Mouse (Mus musculus) kidney, postnatal 0 days (tissue): Measurements from ENCODE around the gene Ppp3r1. TPM values are rescaled to one million over a fixed set of nuclear protein-coding genes. Genes with fewer than 3 reads are reported as not detected.

Experiments
- ATAC-seq: fragments of 200-750 bp; cut with Nextera tagmentation; replicated peaks from 2 replicates; pipeline ENCODE4 v1.8.0; 2017; ENCODE audit warnings: low read depth, moderate number of reproducible peaks, moderate TSS enrichment, moderate library complexity; ENCODE audit not compliant: low FRiP score
- DNase-seq: peaks from one replicate; pipeline ENCODE4 v3.0.0-alpha.2; 2016; ENCODE audit warnings: low spot score
- H3K27ac ChIP-seq: fragments of 300-500 bp; sonication (generic); 2 replicates; pipeline ENCODE4 v1.5.1; 2014; ENCODE audit warnings: mild to moderate bottlenecking
- H3K27me3 ChIP-seq: fragments of 300-500 bp; sonication (generic); 2 replicates; pipeline ENCODE4 v1.6.1; 2014; ENCODE audit warnings: low read length, mixed read lengths; ENCODE audit not compliant: insufficient read depth
- H3K36me3 ChIP-seq: fragments of 300-500 bp; sonication (generic); 2 replicates; pipeline ENCODE4 v1.6.1; 2014; ENCODE audit warnings: low read length, mixed read lengths; ENCODE audit not compliant: insufficient read depth
- H3K4me1 ChIP-seq: fragments of 300-500 bp; sonication (generic); replicated peaks from 2 replicates; pipeline ENCODE4 v1.6.1; 2014; ENCODE audit warnings: antibody characterized with exemption, low read length, mixed read lengths; ENCODE audit not compliant: insufficient read depth
- H3K4me2 ChIP-seq: fragments of 300-500 bp; sonication (generic); 2 replicates; pipeline ENCODE4 v1.6.1; 2014; ENCODE audit warnings: mild to moderate bottlenecking, low read length, moderate library complexity, mixed read lengths
- H3K4me3 ChIP-seq: fragments of 300-500 bp; sonication (generic); replicated peaks from 2 replicates; pipeline ENCODE4 v1.5.1; 2014; ENCODE audit warnings: low read depth, low read length
- H3K9ac ChIP-seq: fragments of 300-500 bp; sonication (generic); 2 replicates; pipeline ENCODE4 v1.6.1; 2014; ENCODE audit warnings: low read depth, low read length
- H3K9me3 ChIP-seq: fragments of 300-500 bp; sonication (generic); replicated peaks from 2 replicates; pipeline ENCODE4 v1.6.1; 2016; ENCODE audit warnings: low read length, inconsistent platforms, mixed read lengths
- CTCF ChIP-seq: IDR thresholded peaks from 2 replicates; pipeline ENCODE4 v1.5.1; 2016; ENCODE audit warnings: antibody characterized with exemption, low read depth, mild to moderate bottlenecking, moderate library complexity
- WGBS: fragments of 180-500 bp; shearing (Covaris S2); extraction: QIAGEN DNeasy Blood & Tissue Kit; methylation state at CpG from one replicate; pipeline ENCODE4 v1.1.7; 2014; 5-methylcytosine and 5-hydroxymethylcytosine counted together
- polyA plus RNA-seq: library from polyadenylated mRNA; unstranded; fragments of >200 nt; fragmentation: Nextera tagmentation; extraction: Ambion mirVana; gene quantifications from 2 replicates; pipeline ENCODE4 v1.2.1, GENCODE M21; 2015

The Ppp3r1 gene
- polyA plus RNA-seq, 1 experiment from 2014 or later, result 103 TPM

DNA sequence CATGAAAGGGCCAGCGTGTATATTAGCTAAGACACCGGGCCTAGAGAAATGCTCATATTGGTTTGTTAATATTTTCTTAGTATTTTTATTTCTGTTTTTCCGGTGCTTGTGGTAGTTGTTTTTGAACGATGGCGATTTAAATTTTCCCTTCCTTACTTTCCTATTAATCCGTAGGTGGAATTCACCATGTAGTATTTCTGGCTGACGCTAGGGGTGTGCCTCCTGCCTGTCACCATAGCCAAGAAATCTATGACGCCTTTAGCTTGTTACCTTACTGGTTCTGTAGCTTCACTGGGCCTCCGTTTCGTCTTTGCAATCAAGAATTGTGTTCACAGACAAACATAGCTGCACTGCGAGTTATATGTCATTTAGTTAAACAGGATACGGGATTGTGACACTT lies 1.2 kb downstream of the Ppp3r1 start:
- Histone ChIP-seq H3K4me2 (peak overlapping the region; percentile 68), H3K4me1 (peaks cover 10% of the 10 kb centered on the region), H3K9ac (peak overlapping the region; percentile 99), H3K36me3 (no peaks in the 10 kb centered on the region), H3K9me3 (no peaks in the 10 kb centered on the region), H3K4me3 (peak overlapping the region; percentile 99), H3K27me3 (no peaks in the 10 kb centered on the region), H3K27ac (peak overlapping the region; percentile 97)
- 1% methylated on average over 12 of the region's 12 CpGs for WGBS
- ATAC-seq (no peak), DNase-seq (peak; percentile 94)
- peak; percentile 73 for TF ChIP-seq CTCF

DNA sequence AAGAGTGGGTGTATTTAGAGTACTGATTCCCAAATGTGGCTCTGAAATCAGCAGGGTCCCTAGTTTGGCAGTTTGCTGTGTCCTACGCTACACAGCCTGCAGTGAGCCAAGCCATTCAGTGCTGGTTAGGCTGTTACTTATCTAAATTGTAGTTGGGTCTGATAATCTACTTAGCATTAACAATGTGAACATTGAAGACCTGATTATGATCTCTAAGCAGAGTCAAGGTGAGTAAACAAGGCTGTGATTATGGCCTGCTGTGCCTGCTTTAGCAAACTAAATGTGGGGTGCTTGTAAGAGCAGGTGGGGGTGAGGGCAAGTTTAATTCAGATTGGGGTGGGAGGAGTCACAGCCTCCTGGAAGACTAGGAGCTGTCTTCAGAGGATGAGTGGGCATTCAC lies 4.9 kb downstream of the Ppp3r1 start:
- H3K4me3 ChIP-seq, result no peak overlapping the region
- ATAC-seq (no peak), DNase-seq (no peak)
- H3K9me3 ChIP-seq, result no peaks in the 10 kb centered on the region
- no peak overlapping the region for H3K4me2 ChIP-seq
- 83% methylated on average over 1 of the region's 1 CpGs for WGBS
- H3K27ac ChIP-seq, result no peak overlapping the region
- peaks cover 28% of the 10 kb centered on the region for H3K4me1 ChIP-seq
- H3K36me3 ChIP-seq, result no peaks in the 10 kb centered on the region
- TF ChIP-seq CTCF, result no peak
- H3K9ac ChIP-seq, result no peak overlapping the region
- no peaks in the 10 kb centered on the region for H3K27me3 ChIP-seq

DNA sequence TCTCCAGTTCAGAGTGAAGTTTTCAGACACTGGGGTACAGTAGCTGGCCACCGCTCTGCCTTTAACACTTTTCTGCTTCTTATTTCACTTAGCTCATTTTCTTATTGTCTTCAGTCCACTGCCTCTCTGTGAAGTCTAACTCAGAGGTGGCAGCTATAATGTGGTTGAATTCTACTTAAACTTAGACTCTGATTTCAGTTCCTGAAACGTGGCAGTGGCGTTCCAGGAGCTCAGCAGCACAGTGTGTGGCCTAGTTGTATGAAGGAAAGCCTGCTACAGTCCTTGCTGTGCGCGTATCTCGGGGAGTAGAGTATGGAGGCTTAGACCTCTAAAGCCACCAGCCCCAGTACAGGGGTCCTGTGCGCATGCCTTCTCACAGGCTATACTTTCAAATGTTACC lies 7.6 kb downstream of the Ppp3r1 start:
- no peak for ATAC-seq
- Histone ChIP-seq H3K4me3 (no peak overlapping the region), H3K4me2 (no peak overlapping the region), H3K36me3 (no peaks in the 10 kb centered on the region), H3K27me3 (no peaks in the 10 kb centered on the region), H3K9me3 (no peaks in the 10 kb centered on the region), H3K27ac (no peak overlapping the region), H3K9ac (no peak overlapping the region), H3K4me1 (peaks cover 26% of the 10 kb centered on the region)
- 83% methylated on average over 7 of the region's 7 CpGs for WGBS
- TF ChIP-seq CTCF, result no peak
- DNase-seq, result no peak

DNA sequence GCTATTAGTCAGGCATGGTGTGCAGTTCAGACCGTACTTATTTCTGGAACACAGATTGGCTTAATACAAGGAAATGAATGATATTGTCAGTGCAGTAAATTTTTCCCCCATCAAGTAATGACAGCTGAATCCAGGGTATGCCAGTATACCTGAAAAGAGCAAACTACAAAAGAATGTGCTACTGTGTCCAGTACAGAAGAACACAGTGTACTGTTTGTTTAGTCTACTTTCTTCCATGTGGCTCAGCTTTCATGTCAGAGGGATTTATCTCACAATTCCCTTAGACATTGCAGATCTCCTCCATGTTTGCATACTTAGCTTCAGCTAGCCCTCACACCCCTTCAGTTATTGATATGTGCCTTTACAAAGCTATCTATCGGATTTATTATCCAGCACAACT lies 10.2 kb downstream of the Ppp3r1 start:
- no peak overlapping the region for H3K4me2 ChIP-seq
- H3K4me3 ChIP-seq, result no peak overlapping the region
- H3K9ac ChIP-seq, result no peak overlapping the region
- no peak for TF ChIP-seq CTCF
- H3K4me1 ChIP-seq, result peaks cover 18% of the 10 kb centered on the region
- no peak for DNase-seq
- no peak for ATAC-seq
- 71% methylated on average over 2 of the region's 2 CpGs for WGBS
- no peak overlapping the region for H3K27ac ChIP-seq
- no peaks in the 10 kb centered on the region for H3K27me3 ChIP-seq
- H3K9me3 ChIP-seq, result no peaks in the 10 kb centered on the region
- no peaks in the 10 kb centered on the region for H3K36me3 ChIP-seq

DNA sequence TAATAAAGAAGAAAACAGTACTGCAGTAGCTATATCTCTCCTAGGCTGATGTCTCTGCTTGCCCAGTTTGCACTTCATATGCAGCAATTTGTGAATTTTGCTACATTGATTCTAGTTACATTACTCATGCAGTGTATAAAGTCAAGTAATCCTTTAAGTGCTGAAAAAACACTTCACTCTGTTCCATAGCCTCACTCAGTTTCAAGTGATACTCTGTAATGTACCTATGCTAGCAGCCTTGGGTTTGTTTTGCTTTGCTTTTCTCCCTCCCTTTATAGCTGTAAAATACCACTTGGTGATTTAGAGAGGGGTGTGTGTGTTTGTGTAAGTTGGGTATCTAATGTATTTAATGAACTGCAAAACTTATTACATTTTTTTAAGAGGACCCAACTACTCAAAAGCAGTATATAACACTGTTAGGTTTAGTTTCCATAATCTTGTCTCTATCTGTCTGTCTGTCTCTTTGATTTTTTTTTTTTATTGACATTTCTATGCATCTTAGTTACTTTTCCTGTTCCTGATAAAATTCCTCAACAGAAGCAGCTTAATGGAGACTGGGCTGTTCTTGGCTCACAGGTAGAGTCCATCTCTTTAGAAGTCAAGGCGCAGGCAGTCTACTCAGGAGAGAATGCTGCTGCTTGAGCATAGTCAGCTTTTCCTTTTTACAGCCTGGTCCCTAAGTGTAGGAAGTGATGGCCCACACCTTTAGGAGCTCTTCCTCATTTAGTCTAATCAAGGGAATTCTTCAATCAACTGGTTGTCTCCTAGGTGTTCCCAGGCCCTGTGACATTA lies 12.1 kb downstream of the Ppp3r1 start:
- H3K27me3 ChIP-seq, result no peaks in the 10 kb centered on the region
- peaks cover 13% of the 10 kb centered on the region for H3K4me1 ChIP-seq
- DNase-seq (no peak), ATAC-seq (no peak)
- no peak overlapping the region for H3K9ac ChIP-seq
- H3K4me2 ChIP-seq, result no peak overlapping the region
- WGBS, result 91% methylated on average over 1 of the region's 1 CpGs
- TF ChIP-seq CTCF, result no peak
- no peak overlapping the region for H3K4me3 ChIP-seq
- no peaks in the 10 kb centered on the region for H3K36me3 ChIP-seq
- no peaks in the 10 kb centered on the region for H3K9me3 ChIP-seq
- H3K27ac ChIP-seq, result no peak overlapping the region

DNA sequence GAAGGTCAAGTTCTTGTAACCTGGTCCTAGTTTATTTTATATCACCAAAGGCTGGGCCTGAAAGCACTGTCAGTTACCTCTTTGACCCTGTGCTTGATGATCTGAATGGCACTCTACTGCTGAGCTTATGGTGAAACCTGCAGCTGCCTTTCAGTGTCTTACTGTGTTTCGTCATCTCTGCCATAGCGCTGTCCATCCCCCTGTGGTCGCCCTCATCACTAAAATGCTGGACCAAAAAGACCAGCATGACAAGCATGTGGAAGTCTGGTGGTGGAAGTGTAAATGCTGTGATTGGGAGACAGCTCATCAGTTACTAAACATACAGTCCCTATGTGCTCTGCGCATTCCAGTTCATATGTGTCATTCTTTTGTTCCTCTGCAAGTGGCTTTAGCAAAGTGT lies 13.2 kb downstream of the Ppp3r1 start:
- Histone ChIP-seq H3K27me3 (no peaks in the 10 kb centered on the region), H3K9me3 (no peaks in the 10 kb centered on the region), H3K36me3 (no peaks in the 10 kb centered on the region), H3K9ac (no peak overlapping the region), H3K4me2 (no peak overlapping the region), H3K4me3 (no peak overlapping the region), H3K27ac (no peak overlapping the region), H3K4me1 (peaks cover 3% of the 10 kb centered on the region)
- DNase-seq (no peak), ATAC-seq (no peak)
- no peak for TF ChIP-seq CTCF
- WGBS, result 93% methylated on average over 4 of the region's 4 CpGs

DNA sequence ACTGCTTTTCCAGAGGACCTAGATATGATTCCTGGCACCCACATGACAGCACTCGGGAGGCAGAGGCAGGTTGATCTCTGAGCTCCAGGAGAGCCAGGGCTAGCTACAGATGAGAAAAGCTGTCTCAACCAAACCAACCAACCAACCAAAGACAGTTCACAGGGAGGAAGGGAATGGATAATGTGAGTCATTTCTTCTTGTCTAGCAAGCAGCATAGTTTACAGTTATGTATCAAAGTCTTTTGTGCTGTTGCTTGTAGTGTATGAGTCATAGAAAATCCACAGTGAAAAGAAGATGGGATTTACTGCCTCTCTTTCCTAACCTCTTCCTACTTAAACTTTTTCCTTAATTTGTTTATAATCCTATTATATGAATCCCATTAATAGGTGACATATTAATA lies 17.6 kb downstream of the Ppp3r1 start:
- Histone ChIP-seq H3K27me3 (no peaks in the 10 kb centered on the region), H3K4me3 (no peak overlapping the region), H3K9ac (no peak overlapping the region), H3K27ac (no peak overlapping the region), H3K4me1 (no peaks in the 10 kb centered on the region), H3K36me3 (no peaks in the 10 kb centered on the region), H3K9me3 (no peaks in the 10 kb centered on the region), H3K4me2 (no peak overlapping the region)
- no peak for DNase-seq
- 100% methylated on average over 1 of the region's 1 CpGs for WGBS
- ATAC-seq, result no peak
- TF ChIP-seq CTCF, result no peak
